Mouse (Mus musculus) splenic B cell, adult 2 months (primary cell): Measurements from ENCODE around the gene Acoxl.

Source experiments
- DNase-seq: peaks from one replicate; pipeline ENCODE4 v3.0.0-alpha.2; 2011; ENCODE audit warnings: low read depth, low spot score
- H3K27me3 ChIP-seq: 2 replicates; pipeline ENCODE4 v1.6.1; 2012; ENCODE audit warnings: mild to moderate bottlenecking, low read length, moderate library complexity, mixed read lengths; ENCODE audit not compliant: control insufficient read depth, poor library complexity, insufficient read depth, severe bottlenecking
- H3K36me3 ChIP-seq: 2 replicates; pipeline ENCODE4 v1.6.1; 2012; ENCODE audit warnings: mild to moderate bottlenecking, low read length, moderate library complexity, mixed read lengths; ENCODE audit not compliant: control insufficient read depth, poor library complexity, insufficient read depth, severe bottlenecking

The Acoxl gene

DNA sequence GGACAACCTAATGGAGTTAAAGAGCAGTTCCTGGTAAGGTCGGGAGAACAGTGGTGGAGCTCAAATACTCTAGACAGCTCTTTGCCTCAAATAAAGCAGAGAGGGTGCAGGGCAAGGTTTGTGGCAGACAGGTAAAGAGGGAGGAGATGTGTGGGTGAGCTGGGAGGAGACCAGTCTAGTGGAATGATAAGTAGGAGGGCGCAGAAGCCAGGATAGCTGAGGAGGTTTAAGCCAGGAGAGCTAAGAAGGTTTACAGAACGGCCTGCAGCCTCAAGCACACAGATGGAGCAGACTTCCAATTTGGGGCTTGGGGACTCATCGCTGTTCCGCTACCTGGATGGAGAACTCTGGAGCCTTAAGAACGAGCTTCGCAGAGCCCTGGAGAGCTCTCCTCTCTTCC, at the start of gene Acoxl:
Gene Acoxl (plus strand): TSS at position 301 of the 400 bp plus-strand sequence.
- Histone ChIP-seq H3K36me3 (no peaks in the 10 kb centered on the region), H3K27me3 (0 out of 2 replicates have a peak, but pooled peaks cover 1% of the 10 kb centered on the region)
- no peak for DNase-seq

DNA sequence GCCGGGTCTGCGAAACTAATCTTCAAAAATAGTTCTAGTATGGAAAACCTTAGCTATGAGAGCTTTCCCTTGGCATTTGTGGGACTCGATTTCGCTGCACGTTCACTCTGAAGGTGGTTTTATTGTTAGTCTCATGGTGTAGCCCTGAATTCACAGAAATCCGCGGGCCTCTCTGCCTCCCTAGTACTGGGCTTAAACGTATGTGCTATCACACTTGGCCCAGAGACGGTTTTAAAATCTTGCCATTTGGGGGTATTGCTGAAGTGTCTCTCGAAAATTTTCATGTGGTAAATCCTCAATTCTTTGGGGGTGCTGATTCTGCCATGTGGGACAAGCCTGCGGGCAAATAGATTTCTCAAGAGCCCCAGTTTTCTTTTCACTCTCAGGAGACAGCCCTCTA, 49.5 kb upstream of the Acoxl start:
- DNase-seq, result peak; percentile 4
- Histone ChIP-seq H3K27me3 (no peaks in the 10 kb centered on the region), H3K36me3 (no peaks in the 10 kb centered on the region)

DNA sequence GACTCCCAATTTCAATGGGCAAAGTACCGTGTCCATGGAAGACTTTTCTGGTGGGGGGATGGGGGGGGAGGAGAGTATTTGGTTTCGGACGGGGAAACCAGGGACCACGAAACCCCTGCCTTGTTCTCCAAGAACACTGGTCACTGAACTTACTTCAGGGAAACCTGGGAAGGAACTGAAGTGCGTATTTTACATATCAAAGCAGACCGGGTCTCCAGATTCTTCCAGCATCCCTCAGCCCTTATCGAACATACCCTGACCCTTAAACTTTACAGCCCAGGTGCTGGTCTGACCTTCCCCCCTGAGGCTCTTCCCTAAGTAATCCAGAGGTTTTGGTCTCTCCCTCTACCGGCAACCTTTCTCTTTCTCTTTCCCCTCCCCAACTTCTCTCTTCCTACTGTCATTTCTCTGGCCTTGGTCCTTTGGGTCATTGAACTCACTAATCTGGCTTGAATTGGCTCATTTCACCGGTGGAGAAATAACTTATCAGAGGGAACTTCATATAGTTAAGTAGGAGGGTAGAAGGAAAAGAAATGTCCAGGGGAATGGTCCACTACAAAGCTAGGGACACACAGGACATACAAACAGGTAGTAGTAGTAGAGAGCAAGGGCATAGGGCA, 48.9 kb upstream of the Acoxl start:
- H3K27me3 ChIP-seq, result no peaks in the 10 kb centered on the region
- DNase-seq, result no peak
- H3K36me3 ChIP-seq, result no peaks in the 10 kb centered on the region

DNA sequence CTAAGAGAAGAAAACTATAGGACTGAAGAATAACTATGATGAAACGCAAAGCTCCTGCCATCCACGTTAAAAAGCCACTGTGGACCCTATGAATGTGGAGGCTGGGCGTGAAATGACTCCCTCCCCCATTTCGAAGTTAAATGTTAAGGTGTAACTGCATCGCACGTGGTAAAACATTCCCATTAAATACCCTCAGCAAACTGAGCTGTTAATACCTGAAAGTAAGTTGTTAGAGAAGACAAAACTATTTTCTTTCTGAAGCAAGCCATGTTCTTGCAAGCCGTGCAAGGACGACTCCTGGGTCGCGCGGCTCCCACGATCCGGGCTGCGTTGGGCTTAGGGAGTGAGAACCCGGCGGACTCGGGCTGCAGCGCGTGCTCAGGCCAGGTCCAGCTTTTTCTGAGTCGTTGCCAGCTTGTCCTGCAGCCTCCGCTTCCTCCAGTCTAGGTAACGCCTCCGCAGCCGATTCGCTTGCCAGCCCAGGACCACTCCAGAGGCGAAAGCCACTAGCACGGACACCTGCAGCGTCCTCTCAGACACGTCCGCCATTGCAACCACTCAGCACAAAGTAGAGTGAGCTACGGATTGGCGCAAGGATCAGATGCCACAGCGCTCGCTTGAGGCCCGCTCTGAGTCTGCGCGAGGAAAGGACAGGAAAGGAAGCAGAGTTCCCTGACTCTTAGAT, 46.6 kb upstream of the Acoxl start, which contains the start of gene Mtln:
Gene Mtln (minus strand): TSS at position 570 of the 685 bp plus-strand sequence.
- peak; percentile 68 for DNase-seq
- Histone ChIP-seq H3K36me3 (no peaks in the 10 kb centered on the region), H3K27me3 (no peaks in the 10 kb centered on the region)

DNA sequence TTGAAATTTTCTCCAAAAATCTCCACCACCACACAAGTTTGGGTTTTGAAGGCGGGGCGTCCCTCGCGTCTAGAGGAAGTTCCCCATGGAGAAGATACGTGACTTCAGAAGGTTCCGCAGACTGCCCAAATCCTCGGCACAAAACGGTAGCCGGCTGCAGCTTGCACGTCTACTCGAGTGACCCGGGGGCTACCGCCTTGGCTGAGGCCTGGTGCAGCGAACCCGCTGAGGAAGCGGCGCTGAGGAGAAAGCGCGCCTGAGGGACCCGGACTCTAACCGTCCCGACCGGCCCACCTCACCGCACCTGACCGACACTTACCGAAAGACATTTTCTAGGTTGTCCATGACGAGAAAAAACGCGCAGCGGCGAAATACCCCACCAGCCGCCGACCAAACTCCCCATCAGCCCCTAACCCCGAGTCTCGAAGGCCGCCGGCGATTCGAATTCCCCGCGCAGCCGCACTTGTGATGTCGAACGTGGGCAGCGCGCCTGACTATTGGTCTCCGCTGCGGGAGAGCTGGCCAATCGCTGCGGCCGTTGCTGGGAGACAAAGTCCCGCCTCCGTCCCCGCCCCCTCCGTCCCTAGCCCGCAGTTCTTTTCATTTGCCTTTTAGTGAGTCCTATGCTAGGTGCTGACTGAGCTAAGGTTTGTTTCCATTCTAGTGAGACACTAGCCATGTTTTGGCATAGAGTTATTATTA, 7.1 kb upstream of the Acoxl start, which contains the start of gene Bub1:
Gene Bub1 (minus strand): TSS at position 465 of the 702 bp plus-strand sequence.
- no peaks in the 10 kb centered on the region for H3K27me3 ChIP-seq
- no peaks in the 10 kb centered on the region for H3K36me3 ChIP-seq
- DNase-seq, result peak; percentile 96

DNA sequence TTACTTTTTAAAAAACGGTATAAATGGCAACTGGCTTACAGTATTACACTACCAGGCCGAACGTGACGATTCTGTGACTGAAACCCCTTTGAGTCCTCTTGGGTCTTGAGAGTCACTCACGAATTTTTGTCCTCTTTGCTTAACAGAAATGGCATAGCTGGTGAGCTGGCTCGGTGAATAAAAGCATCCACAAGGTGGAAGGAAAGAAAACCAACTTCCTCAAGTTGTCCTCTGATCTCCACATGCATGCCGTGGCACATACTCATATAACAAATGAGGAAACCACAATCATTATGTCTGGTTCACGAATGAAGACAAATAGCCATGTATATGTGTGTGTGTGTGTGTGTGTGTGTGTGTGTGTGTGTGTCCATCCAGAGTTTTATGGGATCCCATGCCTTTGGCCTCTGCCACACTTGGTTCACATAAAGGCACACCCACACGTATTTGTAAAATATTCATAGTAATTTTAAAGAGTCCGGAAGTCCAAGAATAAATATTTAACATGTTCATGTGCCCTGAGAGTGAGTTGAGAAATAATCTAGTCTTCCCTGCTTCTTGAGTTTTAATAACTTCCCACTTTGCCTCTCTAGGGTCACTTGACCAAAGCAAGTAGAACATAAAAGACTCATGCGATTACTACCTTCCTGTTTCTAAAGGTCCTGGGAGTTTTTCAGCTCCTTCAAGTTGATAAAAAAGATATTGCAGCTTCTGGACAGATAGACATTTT, 6.4 kb upstream of the Acoxl start:
- no peaks in the 10 kb centered on the region for H3K36me3 ChIP-seq
- DNase-seq, result no peak
- H3K27me3 ChIP-seq, result no peaks in the 10 kb centered on the region

GRCm38 (mm10) chr2:127832833-127833190, 5.9 kb upstream of the Acoxl start:
- Histone ChIP-seq H3K36me3 (no peaks in the 10 kb centered on the region), H3K27me3 (no peaks in the 10 kb centered on the region)
- peak; percentile 70 for DNase-seq

DNA sequence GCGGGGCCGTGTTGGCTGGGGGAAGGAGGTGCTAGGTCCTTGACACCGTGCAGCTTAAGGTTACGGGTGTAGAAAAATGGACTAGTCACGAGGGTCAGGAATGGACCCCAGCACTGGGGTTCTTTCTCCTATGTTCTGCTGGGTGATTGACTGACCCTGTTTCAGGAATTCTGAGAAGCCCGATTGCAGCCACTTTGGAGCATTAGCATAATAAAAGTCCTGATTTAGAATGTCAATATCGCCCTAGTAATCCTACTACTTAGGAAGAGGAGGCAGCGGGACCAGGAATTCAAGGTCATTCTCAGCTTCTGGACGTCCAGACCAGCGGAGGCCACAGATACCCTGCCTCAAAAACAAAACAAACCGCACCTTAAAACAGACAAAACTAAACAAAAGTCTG, 749 bp downstream of the Acoxl start:
- H3K36me3 ChIP-seq, result no peaks in the 10 kb centered on the region
- H3K27me3 ChIP-seq, result 0 out of 2 replicates have a peak, but pooled peaks cover 1% of the 10 kb centered on the region
- no peak for DNase-seq

- H3K36me3 ChIP-seq, result no peaks in the 10 kb centered on the region
Observed at GRCm38 (mm10) chr2:127841402-127841801, 2.7 kb downstream of the Acoxl start.

GRCm38 (mm10) chr2:127842421-127842820, 3.7 kb downstream of the Acoxl start:
- no peak for DNase-seq
- H3K36me3 ChIP-seq, result no peaks in the 10 kb centered on the region

More at GRCm38 (mm10) chr2:127841402-127841801, 2.7 kb downstream of the Acoxl start:
- no peak for DNase-seq
- H3K27me3 ChIP-seq, result 0 out of 2 replicates have a peak, but pooled peaks cover 1% of the 10 kb centered on the region

DNA sequence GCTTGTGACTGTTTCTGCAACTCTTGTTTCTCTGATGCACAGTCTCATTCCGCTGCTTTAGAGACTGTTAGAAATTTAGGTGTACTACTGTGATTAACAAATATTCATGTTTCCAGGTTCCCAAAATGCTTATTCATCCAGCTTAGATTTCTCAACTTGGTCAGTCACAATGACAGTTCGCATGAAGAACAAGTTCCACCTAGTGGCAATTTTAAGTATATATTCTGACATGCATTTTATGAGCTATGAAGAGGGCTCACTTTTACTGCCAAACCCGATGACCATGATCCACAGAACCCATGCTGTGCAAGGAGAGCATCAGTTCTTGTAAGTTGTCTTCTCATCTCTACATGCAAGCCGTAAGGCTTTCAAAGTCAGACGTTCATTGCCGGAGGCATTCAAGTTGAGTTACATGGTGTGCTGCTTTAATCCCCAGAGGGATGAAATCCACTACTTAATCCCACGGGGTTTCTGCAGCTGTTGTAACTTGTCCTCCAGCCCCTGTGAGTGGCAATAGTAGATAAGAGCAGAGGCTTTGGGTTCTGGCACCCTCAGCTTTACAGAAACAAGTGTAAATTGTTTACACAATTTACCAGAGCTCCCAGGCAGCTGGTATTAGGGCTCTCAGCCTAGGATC, 6.8 kb downstream of the Acoxl start:
- peak; percentile 42 for DNase-seq
- H3K27me3 ChIP-seq, result no peaks in the 10 kb centered on the region

More at GRCm38 (mm10) chr2:127842421-127842820, 3.7 kb downstream of the Acoxl start:
- H3K27me3 ChIP-seq, result 0 out of 2 replicates have a peak, but pooled peaks cover 1% of the 10 kb centered on the region

DNA sequence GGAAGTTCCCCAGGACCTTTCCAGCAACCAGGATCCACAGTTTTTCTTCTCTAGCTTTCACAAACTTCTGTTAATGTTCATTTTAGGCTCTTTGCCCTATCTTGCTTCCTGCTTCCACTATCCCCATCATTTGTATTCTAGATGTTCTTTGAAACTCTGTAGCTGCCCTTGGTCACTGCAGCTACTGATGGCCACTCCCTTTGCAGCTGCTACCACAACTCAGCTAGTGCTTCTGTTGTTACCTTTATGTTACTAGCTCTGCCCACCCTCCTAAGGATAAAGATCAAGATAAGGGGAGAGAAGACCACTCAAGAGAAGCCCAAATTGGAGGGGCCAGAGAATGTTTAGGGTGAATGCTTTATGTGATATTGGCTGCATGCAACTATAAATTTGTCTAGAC, 7.3 kb downstream of the Acoxl start:
- DNase-seq, result no peak
- H3K27me3 ChIP-seq, result no peaks in the 10 kb centered on the region
- H3K36me3 ChIP-seq, result no peaks in the 10 kb centered on the region

More for the DNA sequence above, 6.8 kb downstream of the Acoxl start:
- H3K36me3 ChIP-seq, result no peaks in the 10 kb centered on the region

GRCm38 (mm10) chr2:127846571-127846970, 7.9 kb downstream of the Acoxl start:
- DNase-seq, result no peak
- H3K36me3 ChIP-seq, result no peaks in the 10 kb centered on the region
- H3K27me3 ChIP-seq, result no peaks in the 10 kb centered on the region

GRCm38 (mm10) chr2:127850371-127850770, 11.7 kb downstream of the Acoxl start:
- DNase-seq, result no peak
- Histone ChIP-seq H3K36me3 (no peaks in the 10 kb centered on the region), H3K27me3 (no peaks in the 10 kb centered on the region)
